Mouse (Mus musculus) liver, postnatal 0 days (tissue): Measurements from ENCODE around the gene Troap.

Experiments used
- CTCF ChIP-seq: sonication (generic); IDR thresholded peaks from 2 replicates; pipeline ENCODE4 v1.5.1; 2016; ENCODE audit warnings: antibody characterized with exemption, low read depth
- EP300 ChIP-seq: IDR thresholded peaks from 2 replicates; pipeline ENCODE4 v1.6.1; 2016; ENCODE audit warnings: antibody characterized with exemption, low read depth, mild to moderate bottlenecking

- TF ChIP-seq EP300, result no peak
- no peak for TF ChIP-seq CTCF
These were observed 43.0 kb upstream of the Troap start for GRCm38 (mm10) chr15:99031388-99031675.
